Mouse (Mus musculus): ENCODE data around the gene Ryr2.

DNA sequence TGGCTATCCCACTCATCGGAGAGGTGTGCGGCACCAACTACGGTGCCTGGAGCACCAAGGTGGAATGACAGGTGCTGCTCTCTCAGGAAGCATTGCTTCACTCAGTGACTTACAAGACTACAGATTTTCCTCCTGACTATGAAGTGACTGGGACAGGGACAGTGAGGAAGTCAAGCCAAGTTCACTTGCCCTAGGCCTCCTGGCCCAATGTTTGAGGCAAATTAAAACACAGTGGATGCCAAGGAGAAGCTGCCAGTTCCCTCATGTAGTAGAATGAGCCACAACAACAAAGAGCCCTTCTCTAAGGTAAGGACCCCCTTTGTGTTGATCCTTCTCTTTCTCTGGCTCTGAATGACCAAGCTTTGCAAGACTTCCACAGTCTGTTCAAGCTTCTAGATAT, 121.7 kb downstream of the Ryr2 start:
- TF ChIP-seq CTCF (IDR thresholded peaks at IDR 0.05; ENCODE audit: borderline replicate concordance, extremely low read depth, insufficient read depth, insufficient read length) (no peak), POLR2A (IDR thresholded peaks at IDR 0.05; ENCODE audit: borderline replicate concordance, extremely low read depth, insufficient read depth, insufficient read length, poor library complexity, severe bottlenecking) (no peak)
